Mouse (Mus musculus) C2C12 (cell line): ENCODE results near the gene Chuk.

Experiments
- CEBPB ChIP-seq: IDR thresholded peaks from one replicate; pipeline ENCODE4 v1.6.1; 2011; ENCODE audit warnings: low read depth, mild to moderate bottlenecking, control low read depth, moderate library complexity
- CTCF ChIP-seq: IDR thresholded peaks from one replicate; pipeline ENCODE4 v1.5.1; 2011; ENCODE audit not compliant: control insufficient read depth, insufficient read depth, insufficient read length
- USF1 ChIP-seq: IDR thresholded peaks from one replicate; pipeline ENCODE4 v1.6.1; 2011; ENCODE audit warnings: low read depth, mild to moderate bottlenecking, control low read depth, moderate library complexity

GRCm38 (mm10) chr19:44068232-44068631, 39.0 kb downstream of the Chuk start:
- no peak for TF ChIP-seq USF1
- no peak for TF ChIP-seq CTCF
- TF ChIP-seq CEBPB: no peak
